Comparison of ENCODE assay signal across 27 mouse cellular contexts in the genomic region with DNA sequence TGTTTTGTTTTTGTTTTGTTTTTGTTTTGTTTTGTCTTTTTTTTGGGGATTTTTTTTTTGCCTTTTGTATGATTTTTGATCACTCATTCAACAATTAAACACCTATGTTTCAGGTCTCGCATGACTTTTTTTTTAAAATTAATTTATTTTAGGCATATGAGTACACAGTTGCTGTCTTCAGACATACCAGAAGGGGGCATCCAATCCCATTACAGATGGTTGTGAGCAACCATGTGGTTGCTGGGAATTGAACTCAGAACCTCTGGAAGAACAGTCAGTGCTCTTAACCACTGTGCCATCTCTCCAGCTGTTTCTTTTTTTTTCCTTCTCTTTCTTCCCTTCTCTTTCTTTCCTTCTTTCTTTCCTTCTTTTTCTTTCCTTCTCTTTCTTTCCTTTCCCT. TPM values are rescaled to one million over a fixed set of nuclear protein-coding genes. Genes with fewer than 3 reads are reported as not detected.
A peak's percentile ranks its signal among the peaks of the same experiment; 100 is the strongest.
DNase-seq lines count a peak whose midpoint lies in the region; ATAC-seq and TF ChIP-seq lines count a peak whose summit lies in the region.
"Had no signal": no experiment of that assay in that cellular context is flagged by ENCODE, and none has a peak within 500 bp of the region (broad histone marks: within the 10 kb centered on the region; RNA-seq: fewer than 3 reads in every experiment).

No protein-coding gene starts in this region.

- no peaks in the 10 kb centered on the region for H3K4me1 ChIP-seq in hindbrain, postnatal 0 days (ENCODE audit: insufficient read depth, low read length)
- peaks cover 19% of the 10 kb centered on the region for H3K4me1 ChIP-seq in hindbrain, embryonic 10.5 days (replicated peaks)
- peaks cover 6 to 13% of the 10 kb centered on the region in 2 experiments for H3K4me1 ChIP-seq in liver, embryonic 14.5 days (replicated peaks; ENCODE audit: control insufficient read depth in 2 of 2, insufficient read depth in 2 of 2, low read length in 1 of 2)
- H3K4me1 ChIP-seq in liver, embryonic 11.5 days (replicated peaks; ENCODE audit: control insufficient read depth, insufficient read depth, low read length) = peaks cover 12% of the 10 kb centered on the region
- H3K4me1 ChIP-seq in CH12.LX (ENCODE audit: control insufficient read depth in 1 of 2, insufficient read depth in 2 of 2) = peaks cover 0 to 32% of the 10 kb centered on the region in 2 experiments

- DNase-seq in hindbrain, postnatal 0 days (ENCODE audit: low spot score) = no peak
- DNase-seq in hindbrain, embryonic 10.5 days (ENCODE audit: low spot score) = no peak
- no peak for DNase-seq in liver, embryonic 14.5 days (ENCODE audit: low read depth in 3 of 3, low spot score in 3 of 3)
- DNase-seq in liver, embryonic 11.5 days (ENCODE audit: low spot score) = no peak
- peak; percentile 39 for DNase-seq in CH12.LX (ENCODE audit: extremely low read depth)
- peak; percentile 25 for DNase-seq in splenic B cell, adult 2 months (ENCODE audit: low read depth, low spot score)
- no peak for DNase-seq in right cerebral cortex, postnatal 4 days
- no peak for DNase-seq in urinary bladder, adult 2 months (ENCODE audit: low spot score)
- DNase-seq: cerebellum, adult 11-12 months; cerebellum, adult 9-11 months; embryo, embryonic 11 days; heart, postnatal 14 days; kidney, postnatal 25 days; lung, postnatal 36 days; midbrain, embryonic 14.5 days; thymus, postnatal 4 days had no signal

- 0 out of 2 replicates have a peak, but pooled peaks have one; percentile 7 for TF ChIP-seq CTCF in hindbrain, postnatal 0 days (IDR thresholded peaks at IDR 0.05; ENCODE audit: low read depth)
- TF ChIP-seq CTCF in liver, embryonic 14.5 days (IDR thresholded peaks at IDR 0.05; ENCODE audit: low read depth) = peak; percentile 18; the same call in 1 of the 2 replicates
- peak in 1 of 2 experiments; percentile 19; a peak in 2 of 4 replicates for TF ChIP-seq CTCF in CH12.LX (conservative IDR thresholded peaks at IDR 0.05 in 1 of 2, IDR thresholded peaks at IDR 0.05 in 1 of 2; ENCODE audit: low read depth in 2 of 2, low read length in 2 of 2)

- 94% methylated on average over 1 of the region's 1 CpGs for WGBS in hindbrain, postnatal 0 days
- WGBS in hindbrain, embryonic 10.5 days = 95% methylated on average over 1 of the region's 1 CpGs
- WGBS in liver, embryonic 14.5 days (ENCODE audit: insufficient replicate concordance) = 62% methylated on average over 1 of the region's 1 CpGs
- 89% methylated on average over 1 of the region's 1 CpGs for WGBS in liver, embryonic 11.5 days

- H3K79me2 ChIP-seq in CH12.LX (replicated peaks; ENCODE audit: control insufficient read depth, extremely low read depth, insufficient read depth, poor library complexity, severe bottlenecking) = peaks cover 13% of the 10 kb centered on the region

- in situ Hi-C loops in CH12.LX (cut with MboI; ENCODE audit: low pct_ligation_motif_present, low pct_unique_long_range_greater_than_20kb, low sequenced_read_pairs) = no loop called here

- no peak for TF ChIP-seq EP300 in liver, embryonic 14.5 days (IDR thresholded peaks at IDR 0.05; ENCODE audit: low read depth)
- TF ChIP-seq EP300 in CH12.LX (IDR thresholded peaks at IDR 0.05; ENCODE audit: low read length) = no peak

- TF ChIP-seq POLR2A in CH12.LX (IDR thresholded peaks at IDR 0.05; ENCODE audit: low read depth, low read length) = no peak

- no peak overlapping the region for H3K4me3 ChIP-seq in hindbrain, postnatal 0 days (ENCODE audit: low read length)
- H3K4me3 ChIP-seq in hindbrain, embryonic 10.5 days = no peak overlapping the region
- H3K4me3 ChIP-seq in liver, embryonic 14.5 days (ENCODE audit: insufficient read depth in 1 of 2, low read depth in 2 of 2, low read length in 2 of 2) = no peak overlapping the region
- H3K4me3 ChIP-seq in liver, embryonic 11.5 days (ENCODE audit: low read depth, low read length) = no peak overlapping the region
- peak overlapping the region in 1 of 3 experiments; percentile 17 for H3K4me3 ChIP-seq in CH12.LX (replicated peaks in 1 of 3; ENCODE audit: low read depth in 2 of 3, low read length in 2 of 3, poor library complexity in 1 of 3)
- H3K4me3 ChIP-seq: embryonic facial prominence, embryonic 12.5 days; intestine, embryonic 15.5 days; limb, embryonic 10.5 days; limb, embryonic 15.5 days; neural tube, embryonic 15.5 days had no signal

- dilution Hi-C loops in CH12.LX (cut with MboI; ENCODE audit: extremely low pct_ligation_motif_present, extremely low pct_unique_long_range_greater_than_20kb, low sequenced_read_pairs) = no loop called here

- no peaks in the 10 kb centered on the region for H3K27me3 ChIP-seq in hindbrain, postnatal 0 days (ENCODE audit: insufficient read depth, low read length)
- no peaks in the 10 kb centered on the region for H3K27me3 ChIP-seq in hindbrain, embryonic 10.5 days (ENCODE audit: insufficient read depth, poor library complexity, severe bottlenecking)
- H3K27me3 ChIP-seq in liver, embryonic 14.5 days (ENCODE audit: control insufficient read depth, insufficient read depth, low read length) = no peaks in the 10 kb centered on the region
- H3K27me3 ChIP-seq in liver, embryonic 11.5 days (replicated peaks; ENCODE audit: control insufficient read depth, insufficient read depth, low read length) = 0 out of 2 replicates have a peak, but pooled peaks cover 2% of the 10 kb centered on the region
- no peaks in the 10 kb centered on the region for H3K27me3 ChIP-seq in CH12.LX (replicated peaks)
- no peaks in the 10 kb centered on the region for H3K27me3 ChIP-seq in splenic B cell, adult 2 months (ENCODE audit: control insufficient read depth, insufficient read depth, low read length, poor library complexity, severe bottlenecking)
- H3K27me3 ChIP-seq: embryonic facial prominence, embryonic 12.5 days; intestine, embryonic 15.5 days; limb, embryonic 15.5 days; neural tube, embryonic 15.5 days; Patski had no signal

- TF ChIP-seq RAD21 in CH12.LX (IDR thresholded peaks at IDR 0.05; ENCODE audit: low read depth, low read length) = no peak

- ATAC-seq in hindbrain, postnatal 0 days = no peak
- ATAC-seq in liver, embryonic 14.5 days (ENCODE audit: insufficient read depth) = no peak
- no peak for ATAC-seq in liver, embryonic 11.5 days (replicated peaks; ENCODE audit: low FRiP score)
- ATAC-seq: forebrain, embryonic 14.5 days; hindbrain, embryonic 16.5 days; intestine, embryonic 15.5 days; Patski had no signal

- H3K4me2 ChIP-seq in hindbrain, postnatal 0 days (ENCODE audit: low read depth, low read length) = no peak overlapping the region
- H3K4me2 ChIP-seq in liver, embryonic 14.5 days (ENCODE audit: low read depth) = no peak overlapping the region
- no peak overlapping the region for H3K4me2 ChIP-seq in liver, embryonic 11.5 days
- H3K4me2 ChIP-seq in CH12.LX (ENCODE audit: insufficient read depth, low read depth, poor library complexity, severe bottlenecking) = peak overlapping the region; percentile 65
- H3K4me2 ChIP-seq: embryonic facial prominence, embryonic 12.5 days; intestine, embryonic 15.5 days; limb, embryonic 15.5 days; neural tube, embryonic 15.5 days had no signal

- no peak overlapping the region for H3K27ac ChIP-seq in hindbrain, postnatal 0 days
- H3K27ac ChIP-seq in hindbrain, embryonic 10.5 days = no peak overlapping the region
- H3K27ac ChIP-seq in liver, embryonic 14.5 days = no peak overlapping the region
- no peak overlapping the region for H3K27ac ChIP-seq in liver, embryonic 11.5 days (ENCODE audit: low read depth, low read length)
- H3K27ac ChIP-seq in CH12.LX (ENCODE audit: insufficient read depth, low read depth) = peak overlapping the region; percentile 75; the same call in 1 of the 2 replicates
- H3K27ac ChIP-seq: embryonic facial prominence, embryonic 12.5 days; intestine, embryonic 15.5 days; limb, embryonic 10.5 days; limb, embryonic 15.5 days; neural tube, embryonic 15.5 days had no signal

- H3K9me3 ChIP-seq in hindbrain, postnatal 0 days (ENCODE audit: low read length) = no peaks in the 10 kb centered on the region
- H3K9me3 ChIP-seq in hindbrain, embryonic 10.5 days = no peaks in the 10 kb centered on the region
- H3K9me3 ChIP-seq in liver, embryonic 14.5 days (ENCODE audit: control insufficient read depth, low read length) = no peaks in the 10 kb centered on the region
- H3K9me3 ChIP-seq in liver, embryonic 11.5 days (ENCODE audit: control insufficient read depth, low read length) = no peaks in the 10 kb centered on the region
- H3K9me3 ChIP-seq in CH12.LX (replicated peaks; ENCODE audit: low read length) = peaks cover 2% of the 10 kb centered on the region
- H3K9me3 ChIP-seq: embryonic facial prominence, embryonic 12.5 days; G1E; intestine, embryonic 15.5 days; limb, embryonic 10.5 days; limb, embryonic 15.5 days; neural tube, embryonic 15.5 days had no signal

- no peaks in the 10 kb centered on the region for H3K36me3 ChIP-seq in hindbrain, postnatal 0 days (ENCODE audit: insufficient read depth, low read length)
- peaks cover 2% of the 10 kb centered on the region; the same call in 1 of the 2 replicates for H3K36me3 ChIP-seq in hindbrain, embryonic 10.5 days
- peaks cover 2% of the 10 kb centered on the region; the same call in 1 of the 2 replicates for H3K36me3 ChIP-seq in liver, embryonic 14.5 days (replicated peaks; ENCODE audit: control insufficient read depth, insufficient read depth, low read depth)
- no peaks in the 10 kb centered on the region for H3K36me3 ChIP-seq in liver, embryonic 11.5 days (ENCODE audit: control insufficient read depth, insufficient read depth, low read length)
- H3K36me3 ChIP-seq in CH12.LX (replicated peaks in 1 of 2; ENCODE audit: control insufficient read depth in 1 of 2, insufficient read depth in 1 of 2, low read length in 1 of 2) = peaks cover 0 to 2% of the 10 kb centered on the region in 2 experiments
- no peaks in the 10 kb centered on the region for H3K36me3 ChIP-seq in splenic B cell, adult 2 months (ENCODE audit: control insufficient read depth, insufficient read depth, low read length, poor library complexity, severe bottlenecking)
- H3K36me3 ChIP-seq: embryonic facial prominence, embryonic 12.5 days; intestine, embryonic 15.5 days; limb, embryonic 15.5 days; neural tube, embryonic 15.5 days had no signal

- no peak overlapping the region for H3K9ac ChIP-seq in hindbrain, postnatal 0 days (replicated peaks; ENCODE audit: low read length)
- H3K9ac ChIP-seq in liver, embryonic 14.5 days (replicated peaks) = no peak overlapping the region
- H3K9ac ChIP-seq in liver, embryonic 11.5 days (ENCODE audit: low read depth, low read length) = no peak overlapping the region
- H3K9ac ChIP-seq in CH12.LX (ENCODE audit: insufficient read depth, low read depth) = peak overlapping the region; percentile 56; the same call in 1 of the 2 replicates
- H3K9ac ChIP-seq: embryonic facial prominence, embryonic 12.5 days; intestine, embryonic 15.5 days; limb, embryonic 15.5 days; neural tube, embryonic 15.5 days had no signal

RNA-seq across cellular contexts. Expression of gene Clspn, which starts 3.0 kb away (rescaled TPM):
- 2.0 and 6.3 TPM in 2 replicates for total RNA-seq in hindbrain, postnatal 0 days (2014; rRNA removed)
- polyA plus RNA-seq in hindbrain, postnatal 0 days (2015; fragmentation: Nextera tagmentation; extraction: Ambion mirVana) = 5.9 and 8.7 TPM in 2 replicates
- 41.8 and 58.7 TPM in 2 replicates for polyA plus RNA-seq in hindbrain, embryonic 10.5 days (2016; fragmentation: Nextera tagmentation; extraction: Ambion mirVana)
- 10.2 and 25.4 TPM in 2 replicates for polyA plus RNA-seq in liver, embryonic 14.5 days (2012; rRNA removed)
- polyA plus RNA-seq in liver, embryonic 14.5 days (2014; fragmentation: Nextera tagmentation; extraction: Ambion mirVana) = 38.5 and 47.7 TPM in 2 replicates
- polyA plus RNA-seq in liver, embryonic 11.5 days (2014; fragmentation: Nextera tagmentation; extraction: Ambion mirVana) = 43.5 and 51.6 TPM in 2 replicates
- 34.9 and 49.4 TPM in 2 replicates for total RNA-seq in CH12.LX (2012; rRNA removed)
- total RNA-seq in CH12.LX (2014; rRNA removed) = 25.4 and 25.5 TPM in 2 replicates
- polyA plus RNA-seq in CH12.LX (2012; ENCODE audit: insufficient read length, low read depth) = 90.0 and 103 TPM in 2 replicates
- polyA plus RNA-seq in urinary bladder, adult 2 months (2012; rRNA removed) = 0.74 and 0.81 TPM in 2 replicates
- total RNA-seq: gastrocnemius, adult 18-20 months had no signal

RNA-seq across cellular contexts. Expression of gene Ago4, which starts 20.4 kb away (rescaled TPM):
- total RNA-seq in hindbrain, postnatal 0 days (2014; rRNA removed) = 6.7 and 9.7 TPM in 2 replicates
- polyA plus RNA-seq in hindbrain, postnatal 0 days (2015; fragmentation: Nextera tagmentation; extraction: Ambion mirVana) = 3.4 TPM in 2 replicates
- polyA plus RNA-seq in hindbrain, embryonic 10.5 days (2016; fragmentation: Nextera tagmentation; extraction: Ambion mirVana) = 1.8 and 2.8 TPM in 2 replicates
- polyA plus RNA-seq in liver, embryonic 14.5 days (2012; rRNA removed) = 0.12 and 0.20 TPM in 2 replicates
- 0.17 and 0.21 TPM in 2 replicates for polyA plus RNA-seq in liver, embryonic 14.5 days (2014; fragmentation: Nextera tagmentation; extraction: Ambion mirVana)
- polyA plus RNA-seq in liver, embryonic 11.5 days (2014; fragmentation: Nextera tagmentation; extraction: Ambion mirVana) = 0.29 and 0.30 TPM in 2 replicates
- 1.3 and 2.6 TPM in 2 replicates for total RNA-seq in CH12.LX (2012; rRNA removed)
- 1.2 and 1.5 TPM in 2 replicates for total RNA-seq in CH12.LX (2014; rRNA removed)
- 1.3 TPM in 2 replicates for polyA plus RNA-seq in CH12.LX (2012; ENCODE audit: insufficient read length, low read depth)
- 4.8 and 5.3 TPM in 2 replicates for polyA plus RNA-seq in urinary bladder, adult 2 months (2012; rRNA removed)
- polyA plus RNA-seq: G1E had no signal

RNA-seq across cellular contexts. Expression of gene 5730409E04Rik, which starts 55.9 kb away (rescaled TPM):
- total RNA-seq in hindbrain, postnatal 0 days (2014; rRNA removed) = 74.9 and 93.8 TPM in 2 replicates
- 28.7 and 30.2 TPM in 2 replicates for polyA plus RNA-seq in hindbrain, postnatal 0 days (2015; fragmentation: Nextera tagmentation; extraction: Ambion mirVana)
- polyA plus RNA-seq in hindbrain, embryonic 10.5 days (2016; fragmentation: Nextera tagmentation; extraction: Ambion mirVana) = 2.3 and 2.4 TPM in 2 replicates
- 0.38 and 0.48 TPM in 2 replicates for polyA plus RNA-seq in liver, embryonic 14.5 days (2012; rRNA removed)
- polyA plus RNA-seq in liver, embryonic 14.5 days (2014; fragmentation: Nextera tagmentation; extraction: Ambion mirVana) = 0.14 and 0.27 TPM in 2 replicates
- polyA plus RNA-seq in liver, embryonic 11.5 days (2014; fragmentation: Nextera tagmentation; extraction: Ambion mirVana) = 0.40 and 0.71 TPM in 2 replicates
- total RNA-seq in CH12.LX (2012; rRNA removed) (4.1 and 4.7 TPM in 2 replicates), CH12.LX (2014; rRNA removed) (4.7 and 5.8 TPM in 2 replicates)
- 8.1 and 8.7 TPM in 2 replicates for polyA plus RNA-seq in CH12.LX (2012; ENCODE audit: insufficient read length, low read depth)
- polyA plus RNA-seq in urinary bladder, adult 2 months (2012; rRNA removed) = 20.7 and 26.9 TPM in 2 replicates
- total RNA-seq: G1E; megakaryocyte-erythroid progenitor cell, adult 5-6 weeks had no signal
- polyA plus RNA-seq: G1E had no signal

Comparison
In these comparisons a context has a peak if more than half of its experiments do, and no peak if none do; other contexts are left out.
1. DNase-seq: peak in CH12.LX (single experiment) and splenic B cell, adult 2 months (single experiment); none in hindbrain, postnatal 0 days (single experiment), hindbrain, embryonic 10.5 days (single experiment), liver, embryonic 14.5 days (0 of 3), liver, embryonic 11.5 days (single experiment), right cerebral cortex, postnatal 4 days (single experiment) and urinary bladder, adult 2 months (single experiment).